Mouse (Mus musculus) heart, postnatal 0 days (tissue): Measurements from ENCODE around the gene 9530068E07Rik.

Experiments used
- CTCF ChIP-seq: IDR thresholded peaks from 2 replicates; pipeline ENCODE4 v1.5.1; 2016; ENCODE audit warnings: antibody characterized with exemption, control low read depth, low read depth
- EP300 ChIP-seq: IDR thresholded peaks from 2 replicates; pipeline ENCODE4 v1.6.1; 2016; ENCODE audit warnings: antibody characterized with exemption, low read depth

- TF ChIP-seq CTCF (no peak), EP300 (no peak)
Measured at GRCm38 (mm10) chr11:52355601-52356000, 40.6 kb upstream of the 9530068E07Rik start.
